Mouse (Mus musculus) monocyte, adult 5-6 weeks (primary cell): ENCODE data around the gene Tbc1d14. TPM values are rescaled to one million over a fixed set of nuclear protein-coding genes. Genes with fewer than 3 reads are reported as not detected.
A peak's percentile ranks its signal among the peaks of the same experiment; 100 is the strongest.

Source experiments
- ATAC-seq: fragments of 153-309, 156-312 bp; replicated peaks from 2 replicates; pipeline ENCODE4 v1.8.0; 2017; ENCODE audit warnings: mild to moderate bottlenecking; ENCODE audit not compliant: low TSS enrichment, insufficient number of reproducible peaks, severe bottlenecking, poor library complexity, low FRiP score
- total RNA-seq: library from RNA; stranded (forward); fragments of 200-1000, 200-491, 200-594 nt; gene quantifications from 3 replicates; pipeline ENCODE4 v1.2.3, GENCODE M21; 2017

Tbc1d14 gene
- total RNA-seq: 13.0 to 38.8 TPM (median 18.7 TPM) in 3 replicates

GRCm38 (mm10) chr5:36593176-36593575 is at the start of gene Tbc1d14:
TSS of gene Tbc1d14 (minus strand) at chr5:36593276.
- ATAC-seq: no peak

GRCm38 (mm10) chr5:36625612-36626011 is 32.5 kb upstream of the Tbc1d14 start:
- ATAC-seq: no peak

GRCm38 (mm10) chr5:36623670-36624069 is 30.6 kb upstream of the Tbc1d14 start:
- ATAC-seq: no peak

DNA sequence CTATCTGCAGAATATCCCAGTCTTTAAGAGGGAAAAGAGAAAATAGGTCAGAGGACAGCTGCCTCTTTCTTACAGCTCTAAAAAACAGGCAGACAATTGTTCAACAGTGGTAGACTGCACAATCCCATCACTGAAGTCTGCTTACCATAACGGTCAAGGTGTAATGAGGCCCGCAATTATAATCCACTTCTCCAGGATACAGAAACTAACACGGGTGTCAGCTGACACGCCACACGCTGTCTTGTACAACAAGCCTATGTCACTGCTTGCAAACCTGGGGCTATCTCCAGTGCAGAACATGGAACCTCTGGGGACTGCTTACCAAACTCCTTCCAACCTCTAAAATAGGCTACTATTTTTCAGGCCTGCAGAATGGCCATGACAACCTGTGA is 28.0 kb upstream of the Tbc1d14 start:
- ATAC-seq: no peak

DNA sequence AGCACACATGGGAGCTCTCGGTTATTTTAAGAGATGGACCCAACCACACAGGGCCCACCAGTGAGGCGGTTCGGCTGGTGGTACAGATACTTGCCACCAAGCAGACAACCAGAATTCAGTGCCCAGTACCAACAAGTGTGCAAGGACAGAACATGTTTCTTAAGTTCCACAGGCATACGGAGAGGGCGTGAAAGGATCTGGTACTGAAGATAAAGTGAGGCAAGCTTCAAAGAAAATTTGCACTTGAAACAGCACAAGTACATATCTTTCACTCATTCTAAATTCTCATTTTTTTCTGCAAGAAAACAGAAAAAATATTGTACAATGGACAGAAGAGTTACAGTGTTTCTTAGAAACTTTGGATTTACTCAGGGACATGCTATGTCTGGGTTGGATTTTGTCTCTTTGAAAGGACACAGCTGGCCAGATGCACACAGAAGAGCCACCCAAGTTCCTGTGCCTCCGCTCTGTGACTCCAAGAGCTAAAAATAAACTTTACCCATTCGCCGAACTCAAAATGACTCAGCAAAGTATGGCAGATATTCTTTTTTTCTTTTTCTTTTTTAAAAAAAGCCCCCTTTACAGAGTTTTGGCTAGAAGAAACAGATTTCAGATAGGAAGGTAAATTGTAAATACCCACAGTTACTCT is 27.5 kb upstream of the Tbc1d14 start:
- no peak for ATAC-seq

- ATAC-seq: no peak
Measured at GRCm38 (mm10) chr5:36618890-36619289, 25.8 kb upstream of the Tbc1d14 start.

- no peak for ATAC-seq
Measured at GRCm38 (mm10) chr5:36618356-36618755, 25.3 kb upstream of the Tbc1d14 start.

GRCm38 (mm10) chr5:36614124-36614523 is 21.0 kb upstream of the Tbc1d14 start:
- no peak for ATAC-seq

GRCm38 (mm10) chr5:36608939-36609499 is 15.9 kb upstream of the Tbc1d14 start:
- ATAC-seq: no peak

GRCm38 (mm10) chr5:36603031-36603430 is 10.0 kb upstream of the Tbc1d14 start:
- 0 out of 2 replicates have a peak, but pooled peaks have one; percentile 19 for ATAC-seq

DNA sequence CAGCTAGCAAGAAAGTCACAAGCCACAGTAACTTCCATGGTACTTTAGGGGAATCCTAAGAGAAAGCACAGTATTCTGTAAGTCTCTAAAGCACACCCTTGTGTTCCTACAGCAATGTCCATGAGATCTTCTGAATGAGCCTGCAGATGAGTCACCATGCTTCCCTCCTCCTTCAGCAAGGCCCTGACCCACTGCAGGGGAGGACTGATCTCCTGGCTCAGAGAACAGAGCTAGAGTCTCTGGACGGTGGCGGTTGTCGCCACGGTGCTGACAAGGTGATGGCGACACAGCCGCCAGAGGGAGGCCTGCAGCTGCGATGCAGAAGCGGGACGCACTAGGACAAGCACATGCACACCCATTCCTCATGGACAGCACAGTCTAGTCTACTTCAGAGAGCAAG is 9.0 kb upstream of the Tbc1d14 start:
- no peak for ATAC-seq

DNA sequence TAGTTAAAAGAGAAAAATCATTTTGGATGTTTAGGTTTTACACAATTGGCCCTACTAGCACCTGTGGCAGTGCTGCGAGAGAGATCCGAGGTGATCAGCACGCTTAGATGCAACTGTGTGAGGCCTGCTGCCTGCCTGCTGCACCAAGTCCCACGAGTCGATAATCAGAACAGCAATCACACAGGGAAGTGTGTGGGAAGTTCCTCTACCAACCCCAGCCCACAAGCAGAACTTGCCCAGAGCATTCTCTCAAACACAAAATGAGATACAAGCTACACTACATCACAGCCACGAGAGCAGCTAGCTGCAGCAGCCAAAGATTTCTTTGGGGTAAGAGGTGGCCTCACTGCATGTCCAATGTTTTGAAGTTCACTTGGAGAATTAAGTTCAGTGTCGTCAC is 8.4 kb upstream of the Tbc1d14 start:
- ATAC-seq: no peak

DNA sequence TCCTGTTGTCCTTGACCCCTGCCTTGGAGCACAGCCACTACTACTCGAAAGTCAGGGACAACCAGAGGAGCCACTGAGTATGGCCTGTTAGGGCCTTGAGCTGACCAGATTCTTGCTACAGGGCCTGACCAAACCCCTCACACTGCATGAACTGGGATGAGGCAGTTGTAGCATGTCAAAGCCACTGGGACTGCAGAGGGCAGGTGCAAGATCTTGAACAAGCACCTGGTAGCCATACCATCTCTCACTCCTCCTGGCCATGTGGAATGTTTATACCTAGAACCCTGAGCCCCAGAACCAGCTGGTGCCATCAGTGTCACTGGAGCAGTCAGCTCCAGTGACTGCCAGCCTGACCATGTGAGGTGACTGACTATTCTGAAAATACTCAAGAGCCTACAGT is 5.8 kb upstream of the Tbc1d14 start:
- ATAC-seq: no peak

- ATAC-seq: no peak
Measured at GRCm38 (mm10) chr5:36597653-36598052, 4.6 kb upstream of the Tbc1d14 start.

DNA sequence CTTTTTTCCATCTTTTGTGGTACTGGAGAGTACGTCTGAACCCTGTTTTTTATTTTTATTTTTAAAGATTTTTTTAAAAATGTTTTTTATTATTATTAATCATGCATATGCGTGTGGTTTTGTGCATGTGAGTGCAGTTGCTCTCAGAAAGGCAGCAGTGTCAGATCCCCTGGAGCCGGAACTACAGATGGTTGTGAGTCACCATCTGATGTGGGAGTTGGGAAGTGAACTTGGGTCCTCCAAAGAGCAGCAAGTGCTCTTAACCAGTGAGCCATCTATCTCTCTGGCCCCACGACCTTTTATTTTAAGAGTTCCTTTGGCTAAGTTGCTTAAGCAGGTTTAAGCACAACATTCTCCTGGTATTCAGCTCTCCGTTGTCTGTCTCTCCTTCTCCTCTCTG is 3.1 kb upstream of the Tbc1d14 start:
- no peak for ATAC-seq

DNA sequence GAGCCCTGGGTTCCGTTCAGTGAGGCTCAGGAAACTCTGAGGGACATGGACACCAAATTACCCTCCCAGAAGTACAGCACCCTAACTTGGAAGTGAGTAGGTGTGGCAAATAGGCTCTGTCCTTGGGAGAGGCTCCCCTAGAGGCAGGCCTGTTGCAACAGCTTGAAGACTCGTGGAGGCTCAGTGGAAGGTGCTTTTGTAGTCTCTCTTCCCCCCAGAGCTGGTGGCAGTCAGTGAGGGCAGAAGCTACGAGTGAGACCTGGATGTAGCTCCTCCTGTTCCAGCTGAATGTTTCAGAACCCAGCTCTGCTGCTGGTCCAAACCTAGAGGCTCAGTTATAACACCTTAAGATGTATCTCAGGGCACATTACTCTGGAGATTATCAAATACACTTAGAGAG is 2.0 kb upstream of the Tbc1d14 start:
- ATAC-seq: no peak

- ATAC-seq: no peak
Measured at GRCm38 (mm10) chr5:36594344-36594743, 1.3 kb upstream of the Tbc1d14 start.

- no peak for ATAC-seq
Measured at GRCm38 (mm10) chr5:36590499-36590920, 2.6 kb downstream of the Tbc1d14 start.

GRCm38 (mm10) chr5:36584299-36584698 is 8.8 kb downstream of the Tbc1d14 start:
- ATAC-seq: no peak

DNA sequence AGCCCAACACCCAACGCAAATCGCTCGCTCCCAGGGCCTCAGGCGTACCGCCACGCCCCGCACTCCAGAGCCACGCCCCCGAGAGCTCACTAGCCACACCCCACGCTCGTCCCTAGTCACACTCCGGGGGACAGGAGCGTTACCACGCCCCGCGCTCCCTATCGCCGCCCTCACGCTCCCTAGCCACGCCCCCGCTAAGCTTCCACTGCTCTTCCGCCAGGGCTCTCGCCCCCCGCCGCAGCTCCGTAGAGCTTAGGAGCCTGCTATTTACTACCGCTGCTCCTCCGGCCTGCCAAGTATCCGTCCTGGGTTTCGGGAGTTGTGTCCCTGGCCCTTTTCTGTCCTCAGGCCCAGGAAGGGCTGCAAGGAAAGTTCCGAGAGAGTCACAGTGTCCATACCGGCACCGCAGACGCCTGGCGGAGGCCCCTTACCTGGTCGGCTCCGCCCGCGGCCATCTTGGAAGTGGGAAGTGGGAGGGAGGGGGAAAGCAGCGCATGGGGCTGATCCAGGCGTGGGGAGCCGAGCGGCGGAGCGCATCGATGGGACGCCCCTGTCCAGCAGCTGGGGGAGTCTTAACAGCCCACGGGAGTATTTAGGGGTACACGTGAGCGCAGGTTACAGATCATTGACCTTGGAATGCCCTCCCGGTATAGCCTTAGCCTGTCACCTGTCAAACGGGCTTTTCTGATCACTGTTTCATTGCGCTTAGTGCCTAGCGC is 11.0 kb downstream of the Tbc1d14 start:
- peak; percentile 94 for ATAC-seq
